Mouse (Mus musculus) 416B (cell line): Measurements from ENCODE around the gene Acads.
"Not testable (repeated sequence)": the region's sequence is repeated elsewhere in the genome, so short reads cannot be mapped to it uniquely, and the experiment has no call there.

Experiments used
- DNase-seq: peaks from one replicate; pipeline ENCODE4 v3.0.0; 2011; ENCODE audit warnings: low read depth

The Acads gene

GRCm38 (mm10) chr5:115118961-115119570 is at the start of gene Acads:
Gene Acads, minus strand, starts transcription at chr5:115119346.
- peak; percentile 81 for DNase-seq

- DNase-seq, result peak; percentile 93
Observed at GRCm38 (mm10) chr5:115167396-115167795, 48.2 kb upstream of the Acads start.

DNA sequence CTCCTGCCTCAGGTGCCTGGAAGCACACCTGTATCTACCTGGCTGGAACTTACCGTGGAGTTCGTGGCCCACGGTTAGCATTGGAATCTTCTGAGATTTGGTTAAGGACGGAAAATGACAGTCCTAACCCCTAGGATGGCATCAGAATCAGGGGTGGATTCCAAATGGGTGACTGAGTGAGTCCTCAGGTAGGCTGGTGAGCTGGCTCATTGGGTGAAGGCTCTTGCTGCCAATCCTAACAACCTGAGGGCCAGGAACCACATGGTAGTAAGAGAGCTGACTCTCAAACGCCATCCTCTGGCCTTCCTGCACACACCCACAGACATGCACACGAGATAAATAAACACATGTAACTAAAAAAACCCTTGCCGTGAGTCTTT is 47.7 kb upstream of the Acads start:
- DNase-seq, result peak; percentile 36

DNA sequence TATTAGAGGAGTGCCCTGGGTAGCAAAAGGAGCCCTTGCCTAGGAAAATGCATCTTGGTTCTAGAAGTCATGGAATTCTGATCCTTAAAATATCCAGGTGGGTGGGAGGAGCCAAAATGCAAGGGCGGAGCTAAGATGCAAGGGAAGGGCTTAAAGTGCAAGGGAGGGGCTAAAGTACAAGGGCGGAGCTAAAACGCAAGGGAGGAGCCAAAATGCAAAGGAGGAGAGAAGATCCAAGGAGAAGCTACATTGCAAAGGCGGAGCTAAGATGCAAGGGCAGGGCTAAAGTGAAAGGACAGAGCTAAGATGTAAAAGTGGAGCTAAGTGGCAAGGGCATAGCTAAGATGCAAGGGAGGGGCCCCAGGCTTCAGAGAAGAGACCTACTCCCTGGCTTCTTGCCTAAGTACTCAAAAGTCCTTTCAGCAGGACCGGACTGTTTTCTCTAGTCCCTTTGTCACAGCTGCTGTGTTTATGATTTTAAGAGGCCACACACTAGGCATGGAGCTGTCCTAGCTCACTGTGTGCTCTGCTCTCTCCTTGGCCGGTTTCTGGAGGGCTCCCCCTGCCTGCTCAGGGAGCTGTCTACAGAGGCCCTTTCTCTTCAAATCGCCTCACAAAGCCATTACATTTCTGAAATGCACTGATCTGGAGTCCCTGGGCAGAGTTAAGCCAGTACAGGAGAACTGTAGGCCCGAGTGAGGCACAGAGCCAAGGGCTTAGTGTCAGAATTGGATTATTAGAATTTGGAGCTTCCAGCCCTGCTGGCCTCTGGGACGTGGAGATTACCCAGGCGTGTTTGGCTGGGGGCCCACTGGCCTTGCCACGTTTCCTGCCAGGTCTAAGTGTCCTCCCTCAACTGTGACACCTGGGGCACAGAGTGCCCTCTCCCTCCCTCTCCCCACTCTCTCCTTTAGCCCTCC is 47.0 kb upstream of the Acads start:
- DNase-seq, result peak; percentile 86

GRCm38 (mm10) chr5:115165351-115165750 is 46.2 kb upstream of the Acads start:
- DNase-seq, result peak; percentile 59

GRCm38 (mm10) chr5:115164446-115164845 is 45.3 kb upstream of the Acads start:
- not testable (repeated sequence) for DNase-seq

GRCm38 (mm10) chr5:115163563-115163962 is 44.4 kb upstream of the Acads start:
- peak; percentile 62 for DNase-seq

DNA sequence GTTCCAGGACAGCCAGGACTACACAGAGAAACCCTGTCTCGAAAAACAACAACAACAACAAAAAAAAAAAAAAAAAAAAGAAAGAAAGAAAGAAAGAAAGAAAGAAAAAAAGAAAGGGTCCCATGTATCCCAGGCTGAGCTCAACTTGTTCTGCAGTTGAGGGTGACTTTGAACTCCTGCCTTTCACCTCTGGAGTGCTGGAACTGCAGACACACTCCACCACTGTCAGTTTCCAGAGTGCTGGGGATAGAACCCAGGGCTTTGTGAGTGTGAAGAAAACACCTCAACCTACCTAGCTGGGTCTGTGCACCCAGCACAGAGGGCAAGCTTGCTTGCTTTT is 42.8 kb upstream of the Acads start:
- not testable (repeated sequence) for DNase-seq

DNA sequence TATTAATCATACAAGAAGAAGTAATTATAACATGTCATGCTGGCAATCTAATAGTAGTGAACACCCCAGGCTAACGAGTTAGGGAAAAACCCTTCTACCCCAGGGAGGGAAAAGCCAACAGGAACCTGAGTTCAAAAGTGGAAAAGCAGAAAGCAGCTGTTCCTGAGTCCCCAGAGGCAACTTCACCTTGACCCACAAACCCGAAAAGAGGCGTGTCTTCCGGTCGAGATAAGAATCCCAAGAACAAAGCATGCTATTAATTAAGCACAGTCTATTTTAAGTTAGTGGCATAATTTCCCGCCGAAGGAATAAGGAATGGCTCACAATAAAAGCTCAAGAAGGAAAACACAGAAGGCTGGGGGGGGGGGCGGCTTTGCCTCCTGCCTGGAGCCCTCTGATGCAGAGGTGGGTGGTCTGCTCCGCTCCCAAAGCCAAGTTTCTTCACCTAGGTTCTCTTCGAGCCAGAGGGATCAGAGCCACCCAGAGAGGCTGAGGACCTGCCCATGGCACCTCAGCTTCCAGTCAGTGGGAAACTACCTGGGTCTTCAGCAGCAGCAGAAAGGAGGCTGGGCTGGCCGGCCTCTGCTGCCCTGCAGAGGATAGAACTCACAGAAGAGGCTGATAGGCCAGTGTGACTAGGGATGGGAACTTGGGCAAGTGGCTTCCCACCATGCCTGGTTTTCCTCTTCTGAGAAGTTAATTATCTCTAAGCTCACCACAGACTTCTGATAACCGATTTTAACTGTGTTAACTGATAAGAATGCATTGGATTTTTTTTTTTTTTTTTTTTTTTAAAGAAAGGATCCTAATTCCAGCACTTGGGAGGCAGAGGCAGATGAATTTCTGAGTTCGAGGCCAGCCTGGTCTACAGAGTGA is 42.2 kb upstream of the Acads start:
- peak; percentile 76 for DNase-seq

DNA sequence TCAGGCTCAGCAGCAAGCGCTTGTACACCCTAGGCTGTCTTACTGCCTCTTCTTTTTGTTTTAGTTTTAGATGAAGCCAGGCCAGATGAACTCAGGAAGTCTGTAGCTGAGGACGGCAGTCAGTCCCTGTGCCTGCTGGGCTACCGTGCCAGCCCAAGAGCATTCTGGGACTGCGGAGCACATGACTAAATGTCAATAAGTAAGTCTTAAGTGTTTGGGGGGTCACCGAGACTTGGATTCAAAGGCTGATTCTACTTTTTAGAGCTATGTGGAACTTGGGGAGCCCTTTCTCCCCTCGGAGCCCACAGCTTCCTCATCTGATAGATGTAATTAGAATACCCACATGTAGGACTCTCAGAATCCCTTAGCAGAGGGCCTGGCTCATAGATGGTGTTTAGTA is 41.5 kb upstream of the Acads start:
- DNase-seq, result peak; percentile 64

DNA sequence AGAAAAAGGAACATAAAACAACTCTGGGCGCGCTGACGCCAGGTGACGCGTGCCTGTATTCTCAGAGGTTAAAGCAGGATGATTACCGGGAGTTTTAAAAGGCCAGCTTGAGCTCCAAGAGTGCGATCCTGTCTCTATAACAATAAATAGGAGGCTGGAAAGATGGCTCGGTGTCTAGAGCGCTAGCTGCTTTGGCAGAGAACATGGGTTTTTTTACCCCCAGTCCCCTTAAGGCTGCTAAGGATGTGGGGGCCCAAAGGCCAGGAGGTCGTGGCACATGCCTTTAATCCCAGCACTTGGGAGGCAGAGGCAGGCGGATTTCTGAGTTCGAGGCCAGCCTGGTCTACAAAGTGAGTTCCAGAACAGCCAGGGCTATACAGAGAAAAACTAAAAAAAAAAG is 40.0 kb upstream of the Acads start:
- DNase-seq, result no peak

- peak; percentile 99 for DNase-seq
Observed at GRCm38 (mm10) chr5:115158040-115158983, 39.2 kb upstream of the Acads start, which contains the start of gene Mlec. Gene Mlec, minus strand, starts transcription at chr5:115158179.

DNA sequence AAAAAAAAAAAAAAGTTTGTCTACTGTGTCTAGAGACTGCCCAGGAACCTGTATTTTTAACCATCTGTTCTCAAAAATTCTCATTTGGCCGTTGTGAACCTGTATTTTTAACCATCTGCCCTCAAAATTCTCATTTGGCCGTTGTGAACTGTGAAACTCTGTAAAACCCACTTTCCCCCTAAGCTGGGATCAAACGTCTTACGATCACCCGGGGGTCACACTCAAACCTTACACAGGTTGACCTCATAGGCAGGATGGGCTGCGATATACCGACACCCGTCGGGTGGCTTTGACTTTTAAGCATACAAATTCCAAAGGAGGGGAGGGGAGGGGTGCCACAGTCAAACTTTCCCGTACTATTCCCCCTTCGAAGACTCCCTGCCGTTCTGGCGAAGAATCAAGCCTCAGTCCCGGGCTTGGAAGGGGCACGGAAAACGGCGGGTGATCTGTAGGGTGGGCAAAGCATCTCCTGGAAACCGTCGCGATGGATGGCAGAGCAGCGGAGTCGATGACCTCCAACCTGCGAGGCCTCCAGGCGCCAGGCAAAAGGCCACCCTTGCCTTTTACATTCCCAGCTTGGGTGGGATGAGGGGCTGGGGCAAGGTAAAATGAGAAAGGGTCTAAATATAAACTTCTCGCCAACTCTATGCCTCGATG is 37.9 kb upstream of the Acads start:
- DNase-seq, result peak; percentile 57

DNA sequence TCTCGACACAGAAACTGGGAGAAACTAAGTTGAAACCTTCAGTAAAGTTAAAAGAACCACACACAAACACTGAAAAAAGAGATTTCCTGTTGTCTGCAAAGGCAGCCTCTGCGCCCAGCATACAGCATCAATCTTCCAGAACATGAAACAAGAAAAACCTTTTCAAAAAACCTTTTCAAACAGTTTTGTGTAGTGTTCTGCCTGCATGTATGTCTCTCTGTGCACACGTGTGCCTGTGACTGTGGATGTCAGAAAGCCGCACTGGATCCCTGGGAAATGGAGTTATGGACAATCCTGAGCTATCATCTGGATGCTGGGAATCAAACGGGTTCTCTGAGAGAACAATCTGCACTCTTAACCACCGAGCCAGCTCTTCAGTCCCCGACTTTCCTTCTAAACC is 37.3 kb upstream of the Acads start:
- DNase-seq, result no peak

DNA sequence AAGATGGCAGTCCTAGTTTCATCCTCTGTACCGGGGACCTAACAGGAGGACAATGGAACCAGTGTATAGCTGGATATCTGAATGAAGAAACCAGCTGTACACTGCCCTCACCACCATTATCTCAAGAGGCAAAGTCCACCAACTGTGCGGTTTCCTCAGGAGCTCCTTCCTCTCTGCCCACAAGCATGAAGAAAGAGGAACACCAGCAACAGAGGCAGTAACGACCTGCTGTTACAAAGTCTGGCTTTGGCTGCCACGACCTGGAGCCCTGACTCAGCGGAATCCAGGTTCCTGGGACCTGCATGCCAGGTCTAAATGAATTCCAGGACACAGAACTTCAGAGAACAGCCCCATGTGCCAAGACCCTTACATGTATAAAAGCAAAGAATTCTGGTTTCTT is 36.7 kb upstream of the Acads start:
- DNase-seq, result peak; percentile 96

DNA sequence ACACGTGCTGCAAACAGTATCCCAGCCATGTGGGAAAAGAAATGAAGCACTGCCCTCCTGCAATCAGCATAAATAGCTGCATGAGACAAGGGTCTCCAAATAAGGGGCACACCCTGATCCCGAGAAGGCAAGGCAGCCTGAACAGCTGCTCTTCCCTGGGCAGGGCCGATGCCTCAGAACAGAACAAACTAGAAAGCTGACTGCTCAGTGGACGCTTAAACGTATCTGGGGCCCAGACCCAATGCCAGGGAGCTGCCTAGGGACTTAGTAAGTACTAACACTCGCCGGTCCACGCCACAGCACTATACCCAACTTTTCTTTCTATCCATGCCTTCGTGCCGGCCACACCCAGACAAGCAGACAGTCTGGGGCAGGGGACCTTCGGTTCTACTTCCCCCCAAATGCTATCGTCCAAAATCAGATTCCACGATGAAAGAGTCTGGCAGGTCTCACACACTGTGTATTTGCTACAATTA is 36.0 kb upstream of the Acads start:
- no peak for DNase-seq

DNA sequence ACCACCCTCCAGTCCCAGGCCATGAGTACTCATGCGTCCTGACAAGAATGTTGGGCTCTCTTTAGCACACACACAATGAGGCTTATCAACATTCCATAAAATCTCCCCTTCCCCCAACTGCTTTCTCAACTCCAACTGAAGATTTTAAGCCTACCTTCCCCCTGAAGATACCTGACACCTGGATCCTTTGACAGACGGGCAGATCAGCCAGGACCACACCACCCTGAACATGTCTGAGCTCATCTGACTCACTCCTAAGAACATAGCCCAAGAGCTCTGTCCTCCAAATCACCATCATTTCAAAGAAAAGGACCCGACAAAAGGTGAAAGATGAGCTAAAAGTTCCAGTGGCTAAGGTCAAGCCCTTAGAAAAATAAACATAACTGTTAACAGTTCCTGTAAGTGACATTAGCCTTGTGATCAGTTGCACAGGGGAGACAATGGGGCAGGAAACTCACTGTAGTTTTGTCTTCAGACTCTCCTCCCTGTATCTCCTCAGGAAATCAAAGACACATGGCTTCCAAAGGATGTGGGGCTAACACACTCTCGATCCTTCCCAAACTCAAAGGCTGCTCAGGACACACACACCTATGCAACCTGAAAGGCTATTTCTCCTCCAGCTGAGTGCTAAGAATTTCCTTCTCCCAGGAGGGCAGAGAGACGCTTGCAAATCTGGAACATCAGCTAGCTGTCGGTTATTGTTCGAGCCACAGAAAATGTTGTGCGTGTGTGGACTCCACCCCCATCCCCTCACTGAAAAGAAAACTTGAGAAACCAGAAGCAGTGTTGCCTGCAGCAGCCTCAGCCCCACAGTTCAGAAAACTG is 33.2 kb upstream of the Acads start:
- DNase-seq, result no peak

DNA sequence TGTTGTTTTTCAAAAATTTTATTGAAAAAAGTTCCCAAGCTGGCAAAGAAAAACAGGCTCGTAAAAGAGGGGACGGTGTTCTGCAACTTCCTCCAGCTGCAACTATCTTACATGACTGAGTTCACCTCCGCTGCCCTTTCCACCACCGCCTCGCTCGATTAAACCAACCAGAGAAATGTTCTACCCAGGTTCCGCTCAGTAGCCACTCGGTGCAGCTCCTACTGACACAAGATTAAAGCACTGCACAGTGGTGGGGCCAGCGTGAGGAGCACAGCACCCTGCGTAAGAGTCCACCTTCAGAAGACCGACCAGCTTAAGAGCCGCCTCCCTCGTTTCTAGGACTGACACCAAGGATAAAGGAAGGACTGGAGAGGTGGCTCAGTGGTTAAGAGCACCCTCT is 32.3 kb upstream of the Acads start:
- no peak for DNase-seq

DNA sequence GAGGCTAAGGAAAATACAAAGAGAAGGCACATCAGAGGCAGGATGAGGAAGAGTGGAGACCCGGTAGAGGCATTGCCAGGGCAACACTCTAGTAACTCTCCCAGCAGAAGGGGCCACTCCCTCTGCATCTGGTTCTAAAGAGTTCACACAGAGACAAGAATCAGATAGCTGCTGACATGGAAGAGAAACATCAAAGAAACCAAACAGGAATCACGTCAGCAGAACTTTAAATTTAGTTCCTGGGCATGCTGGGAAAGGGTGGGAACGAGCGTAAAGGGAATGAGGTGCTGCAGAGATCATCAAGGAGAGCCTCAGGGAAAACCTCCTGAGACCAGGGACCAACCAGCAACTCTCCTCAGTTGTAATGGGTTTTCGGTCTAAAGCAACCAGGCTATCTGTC is 31.8 kb upstream of the Acads start:
- DNase-seq, result no peak
